Mouse (Mus musculus) small intestine, adult 2 months (tissue): ENCODE data around the gene Ccser1.

Experiments
- CTCF ChIP-seq: fragments of 200-500 bp; IDR thresholded peaks from 2 replicates; pipeline ENCODE4 v1.5.1; 2012; ENCODE audit warnings: low read depth, mild to moderate bottlenecking, control low read depth, inconsistent platforms, low read length, moderate library complexity, mixed read lengths; ENCODE audit not compliant: insufficient replicate concordance, insufficient read length; ENCODE audit errors: extremely low read depth
- POLR2A ChIP-seq: fragments of 200-500 bp; IDR thresholded peaks from 2 replicates; pipeline ENCODE4 v1.6.1; 2012; ENCODE audit warnings: low read depth, mild to moderate bottlenecking, control low read depth, inconsistent platforms, low read length, moderate library complexity

DNA sequence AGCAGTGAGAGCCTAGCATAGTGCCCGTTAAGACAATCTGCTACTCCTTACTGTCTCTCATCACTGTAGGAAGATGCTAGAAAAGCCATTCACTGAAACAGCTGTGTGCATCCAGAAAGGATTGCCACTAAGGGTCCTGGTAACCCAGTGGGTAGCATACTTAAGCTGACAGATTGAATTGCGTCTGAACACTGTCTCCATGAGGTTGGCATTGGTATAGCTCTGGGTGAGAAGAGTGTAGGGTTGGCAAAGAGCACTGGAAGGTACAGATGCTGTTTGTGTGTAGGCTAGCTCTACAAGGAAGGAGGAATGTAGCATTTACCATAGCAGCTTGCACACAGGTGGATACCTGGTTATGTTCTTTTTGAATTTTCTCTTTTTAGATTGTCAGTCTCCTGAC is 68.6 kb downstream of the Ccser1 start:
- no peak for TF ChIP-seq CTCF
- no peak for TF ChIP-seq POLR2A
